Mouse (Mus musculus) heart, postnatal 25 days (tissue): ENCODE measurements around the gene Mtmr12. TPM values are rescaled to one million over a fixed set of nuclear protein-coding genes. Genes with fewer than 3 reads are reported as not detected.
"Not testable (repeated sequence)": the region's sequence is repeated elsewhere in the genome, so short reads cannot be mapped to it uniquely, and the experiment has no call there.

ENCODE experiments used
- DNase-seq: peaks from one replicate; pipeline ENCODE4 v3.0.0; 2022; ENCODE audit warnings: low spot score
- intact Hi-C: fragments of 180-260 bp; cut with DNase I; formaldehyde crosslinking; loops from one replicate; pipeline ENCODE4 v1.15.1; 2025
- total RNA-seq, 2 experiments: library from RNA; stranded (reverse); gene quantifications; 2 replicates each; pipeline ENCODE4 v1.2.3; 2021

The Mtmr12 gene
- total RNA-seq, 2 experiments from 2014 or later: 9.6 to 11.3 TPM

DNA sequence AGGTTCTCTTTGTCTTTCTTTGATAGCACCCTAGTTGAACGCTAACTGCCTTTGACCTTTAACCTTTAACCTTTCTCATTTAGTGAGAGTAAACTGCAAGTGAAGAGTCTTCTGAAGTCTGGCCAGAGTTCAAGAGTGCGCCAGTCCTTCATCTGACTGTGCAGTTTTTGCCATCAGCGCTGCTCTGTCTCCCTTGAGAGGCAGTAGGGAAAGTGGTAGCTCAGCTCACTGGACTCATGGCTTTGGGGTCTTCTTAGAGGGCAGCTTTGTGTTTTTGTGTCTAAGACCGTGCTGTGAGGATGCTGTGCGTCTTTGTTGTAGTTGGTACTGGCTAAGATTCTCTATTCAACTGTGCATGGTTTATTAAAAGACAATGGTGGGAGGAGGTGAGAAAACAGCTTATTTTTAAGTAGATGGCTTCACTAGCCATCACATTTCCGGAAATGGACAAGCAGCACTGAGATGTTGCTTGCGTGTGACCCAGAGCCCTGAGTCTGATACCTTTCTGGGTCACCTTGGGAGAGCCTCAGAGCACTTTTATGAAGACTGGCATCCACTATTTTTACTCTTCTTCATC is 1.9 kb downstream of the Mtmr12 start:
- intact Hi-C loops: loop anchor here (5.0 kb wide), 1 partner anchor 116 kb away; the partner anchor contains the start of genes 1810049J17Rik and Golph3
- no peak for DNase-seq

- intact Hi-C loops: loop anchor here (5.0 kb wide), 1 partner anchor 115 kb away; the partner anchor contains the start of genes 1810049J17Rik and Golph3
- no peak for DNase-seq
These were observed 2.8 kb downstream of the Mtmr12 start for GRCm38 (mm10) chr15:12207556-12208090.

DNA sequence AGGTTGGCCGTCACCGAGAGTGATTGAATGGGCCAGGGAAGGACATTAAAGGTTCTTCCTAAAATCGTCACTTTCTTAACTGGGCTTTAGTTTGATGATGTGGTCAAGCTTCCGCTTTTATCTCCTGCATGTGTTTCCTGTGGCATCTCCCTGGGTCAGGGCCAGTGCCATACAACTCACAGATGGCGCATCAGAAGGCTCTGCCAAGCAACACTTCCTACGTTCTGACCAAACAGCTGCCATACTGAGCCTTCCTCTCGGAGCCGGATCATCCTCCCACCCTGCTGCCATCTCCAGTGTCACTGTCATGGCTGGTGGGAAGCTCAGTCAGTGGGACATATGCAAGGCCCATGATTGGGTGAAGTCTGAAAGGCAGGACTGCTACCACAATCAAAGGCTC is 6.7 kb downstream of the Mtmr12 start:
- DNase-seq: no peak

DNA sequence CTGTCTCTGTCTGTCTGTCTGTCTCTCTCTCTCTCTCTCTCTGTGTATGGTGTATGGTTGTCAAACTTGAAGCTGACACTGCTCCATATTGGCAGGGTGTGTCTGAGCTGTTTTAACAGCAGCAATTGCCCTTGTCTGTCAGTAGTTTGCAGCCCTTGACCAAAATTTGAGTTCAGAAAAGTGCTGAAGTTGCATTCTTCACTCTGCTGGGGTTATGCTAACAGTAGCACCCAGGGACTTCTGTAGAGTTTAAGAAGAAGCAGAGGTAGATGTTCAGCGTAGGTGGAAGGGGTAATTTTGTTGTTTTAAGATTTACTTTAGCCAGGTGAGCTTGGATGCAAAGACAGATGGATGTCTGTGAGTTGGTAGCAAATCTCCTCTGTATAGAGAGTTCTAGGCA is 7.4 kb downstream of the Mtmr12 start:
- DNase-seq: no peak
- intact Hi-C loops: no loop called here

More for the DNA sequence above, 6.7 kb downstream of the Mtmr12 start:
- intact Hi-C loops: no loop called here

- DNase-seq: no peak
- intact Hi-C loops: no loop called here
These were observed 9.9 kb downstream of the Mtmr12 start for GRCm38 (mm10) chr15:12214531-12215414.

GRCm38 (mm10) chr15:12215415-12215718 is 10.5 kb downstream of the Mtmr12 start:
- no peak for DNase-seq
- intact Hi-C loops: no loop called here

GRCm38 (mm10) chr15:12216119-12216518 is 11.3 kb downstream of the Mtmr12 start:
- no peak for DNase-seq
- intact Hi-C loops: no loop called here

- no peak for DNase-seq
- intact Hi-C loops: no loop called here
These were observed 12.0 kb downstream of the Mtmr12 start for GRCm38 (mm10) chr15:12216798-12217197.

DNA sequence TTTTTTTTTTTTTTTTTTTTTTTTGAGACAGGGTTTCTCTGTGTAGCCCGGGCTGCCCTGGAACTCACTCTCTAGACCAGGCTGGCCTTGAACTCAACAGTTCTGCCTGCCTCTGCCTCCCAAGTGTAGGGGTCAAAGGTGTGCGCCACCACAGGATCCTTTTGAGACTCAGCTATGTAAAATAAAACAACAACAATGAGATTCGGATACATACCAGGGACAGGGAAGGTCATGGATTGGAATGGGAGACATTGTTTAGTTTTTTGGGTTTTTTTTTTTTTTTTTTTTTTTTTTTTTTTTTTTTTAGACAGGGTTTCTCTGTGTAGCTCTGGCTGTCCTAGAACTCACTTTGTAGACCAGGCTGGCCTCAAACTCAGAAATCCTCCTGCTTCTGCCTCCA is 12.5 kb downstream of the Mtmr12 start:
- DNase-seq, intact Hi-C loops: not testable (repeated sequence)

DNA sequence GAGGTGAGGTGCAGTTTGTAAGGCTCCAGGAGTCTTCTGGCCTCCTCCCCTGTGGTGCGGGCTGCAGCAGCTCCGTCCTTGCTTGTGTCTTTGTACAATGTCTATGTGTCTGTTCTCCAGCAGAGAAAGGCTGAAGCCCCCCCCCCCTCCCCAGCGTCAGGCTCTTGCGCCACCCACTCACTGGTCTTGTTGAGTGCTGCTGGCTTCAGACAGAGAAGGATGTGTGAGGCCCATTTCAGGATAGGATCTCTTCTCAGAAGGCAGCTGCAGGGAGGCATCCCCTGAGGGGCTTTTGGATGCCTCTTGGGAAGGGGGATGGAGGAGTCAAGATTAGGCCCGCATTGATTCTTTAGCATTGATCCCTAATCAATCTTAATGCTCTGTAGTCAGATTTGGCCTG is 13.0 kb downstream of the Mtmr12 start:
- intact Hi-C loops: no loop called here
- no peak for DNase-seq

DNA sequence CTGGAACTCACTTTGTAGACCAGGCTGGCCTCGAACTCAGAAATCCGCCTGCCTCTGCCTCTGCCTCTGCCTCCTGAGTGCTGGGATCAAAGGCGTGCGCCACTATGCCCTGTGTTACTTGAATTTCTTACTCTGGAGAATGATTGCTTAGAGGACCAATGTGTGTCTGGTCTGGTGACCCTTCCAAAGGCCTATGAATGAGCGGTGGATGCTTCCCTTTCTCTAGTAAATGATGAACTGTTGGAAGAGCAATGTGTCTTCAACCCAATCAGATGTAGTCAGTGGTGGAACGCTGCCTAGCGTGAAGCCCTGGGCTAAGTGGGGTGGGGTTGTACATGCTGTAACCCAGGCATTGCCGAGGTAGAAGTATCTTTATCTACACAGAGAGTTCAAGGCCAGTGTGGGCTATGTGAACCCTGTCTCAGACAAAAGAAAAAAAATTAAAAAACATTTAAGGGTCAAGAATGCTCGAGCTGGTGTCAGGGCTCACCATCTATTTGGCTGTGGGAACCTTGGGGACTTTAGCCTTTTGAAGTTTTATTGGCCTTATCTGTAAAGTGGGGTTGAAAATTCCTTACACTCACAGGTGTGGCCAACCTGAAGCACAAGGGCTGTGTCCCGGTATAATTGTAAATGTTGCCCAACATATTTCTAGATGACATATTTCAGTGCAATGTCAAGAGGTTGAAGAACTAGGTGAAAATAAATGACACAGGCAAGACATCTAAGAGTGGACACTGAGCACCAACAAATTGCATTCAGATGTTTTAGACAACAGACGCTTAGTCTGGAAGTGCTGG is 14.0 kb downstream of the Mtmr12 start:
- intact Hi-C loops: no loop called here
- DNase-seq: no peak

DNA sequence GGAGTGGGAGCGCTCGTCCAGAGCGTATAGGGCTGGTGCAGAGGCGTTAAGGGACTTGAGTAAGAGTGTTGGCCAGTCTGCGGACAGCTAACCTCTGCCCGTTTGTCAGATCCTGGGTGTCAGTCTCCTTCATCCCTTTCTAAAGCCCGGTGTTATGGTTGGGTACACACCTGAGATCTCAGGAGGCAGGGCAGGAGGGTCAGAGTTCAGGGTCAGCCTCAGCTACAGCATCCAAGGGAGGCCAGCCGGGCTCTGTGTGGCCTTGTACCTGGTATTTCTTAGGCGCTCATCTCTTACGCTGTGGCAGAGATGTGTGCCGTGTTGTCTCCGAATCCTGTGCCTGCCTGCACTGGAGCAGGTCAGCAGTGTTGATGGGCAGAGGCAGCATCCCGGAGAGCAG is 16.3 kb downstream of the Mtmr12 start:
- intact Hi-C loops: no loop called here
- no peak for DNase-seq

- DNase-seq: no peak
- intact Hi-C loops: no loop called here
These were observed 17.9 kb downstream of the Mtmr12 start for GRCm38 (mm10) chr15:12222564-12223302.

- intact Hi-C loops: no loop called here
- no peak for DNase-seq
These were observed 18.6 kb downstream of the Mtmr12 start for GRCm38 (mm10) chr15:12223393-12223792.

DNA sequence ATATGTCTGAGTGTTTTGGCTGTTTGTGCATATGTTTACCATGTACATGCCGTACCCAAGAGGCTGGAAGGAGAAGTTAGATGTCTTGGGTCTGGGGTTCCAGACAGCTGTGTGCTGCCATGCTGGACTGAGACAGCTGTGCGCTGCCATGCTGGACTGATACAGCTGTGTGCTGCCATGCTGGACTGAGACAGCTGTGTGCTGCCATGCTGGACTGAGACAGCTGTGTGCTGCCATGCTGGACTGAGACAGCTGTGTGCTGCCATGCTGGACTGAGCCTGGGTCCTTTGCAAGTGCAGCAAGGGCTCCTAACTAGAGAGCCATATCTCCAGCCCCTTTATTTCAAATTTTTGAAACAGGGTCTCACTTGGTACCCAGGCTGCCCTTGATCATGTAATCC is 19.4 kb downstream of the Mtmr12 start:
- intact Hi-C loops: no loop called here
- DNase-seq: no peak

DNA sequence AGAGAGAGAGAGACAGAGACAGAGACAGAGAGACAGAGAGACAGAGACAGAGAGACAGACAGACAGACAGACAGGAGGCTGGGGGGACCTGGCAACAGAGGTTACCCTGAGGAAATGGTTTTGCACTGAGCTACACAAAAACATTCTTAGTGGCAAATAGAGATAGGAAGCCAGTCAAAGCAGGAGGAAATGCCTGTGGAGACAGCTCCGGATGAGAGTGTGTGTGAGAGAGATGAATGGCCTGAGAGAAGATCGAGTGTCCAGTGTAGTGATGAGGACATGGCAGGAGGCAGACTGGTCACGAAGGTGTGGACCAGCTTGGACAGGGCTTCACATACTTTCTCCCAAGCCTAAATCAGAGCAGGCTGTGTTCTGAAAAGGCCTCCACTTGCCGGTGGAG is 20.2 kb downstream of the Mtmr12 start:
- no peak for DNase-seq
- intact Hi-C loops: no loop called here

GRCm38 (mm10) chr15:12226908-12227307 is 22.1 kb downstream of the Mtmr12 start:
- DNase-seq: no peak

GRCm38 (mm10) chr15:12227355-12227754 is 22.5 kb downstream of the Mtmr12 start:
- intact Hi-C loops: no loop called here
- no peak for DNase-seq

More at GRCm38 (mm10) chr15:12226908-12227307, 22.1 kb downstream of the Mtmr12 start:
- intact Hi-C loops: no loop called here

DNA sequence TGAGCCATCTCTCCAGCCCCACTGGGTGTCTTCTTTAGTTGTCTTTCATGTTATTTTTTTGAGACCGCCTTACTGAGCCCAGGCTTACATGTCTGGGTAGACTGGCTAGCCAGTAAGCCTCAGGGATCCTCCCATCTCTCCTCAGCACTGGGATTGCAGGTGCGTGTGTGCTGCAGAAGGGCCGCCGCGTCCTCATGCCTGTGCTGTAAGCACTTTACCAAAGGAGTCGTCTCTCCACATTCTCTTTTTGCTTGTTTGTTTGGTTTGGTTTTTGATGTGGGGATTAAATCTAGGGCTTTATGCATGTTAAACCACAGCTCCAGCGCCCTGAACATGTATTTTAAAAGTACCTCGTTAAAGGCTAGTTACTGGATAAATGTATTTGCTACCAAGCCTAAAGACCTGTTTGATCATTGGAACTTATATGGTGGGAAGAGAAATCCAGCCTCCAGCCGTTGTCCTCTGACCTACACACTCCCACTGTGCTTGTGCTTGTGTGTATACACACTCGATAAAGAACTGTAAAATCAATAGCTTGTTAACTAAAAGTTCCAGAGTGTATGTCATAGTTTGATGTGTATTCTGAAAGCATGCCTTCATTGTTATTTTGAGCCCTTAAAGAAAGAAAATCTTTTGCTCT is 24.9 kb downstream of the Mtmr12 start:
- intact Hi-C loops: no loop called here
- DNase-seq: no peak
